Mouse (Mus musculus) spleen, adult 2 months (tissue): ENCODE results near the gene Zfp692. TPM values are rescaled to one million over a fixed set of nuclear protein-coding genes. Genes with fewer than 3 reads are reported as not detected.

Source experiments
- DNase-seq, 2 experiments: peaks; one replicate each; pipeline versions ENCODE4 v3.0.0 to v3.0.0-alpha.2; 2012 to 2021; ENCODE audit warnings: low spot score in 2 of 2, low read depth in 1 of 2
- H3K27ac ChIP-seq: fragments of 200-500 bp; 2 replicates; pipeline ENCODE4 v1.5.1; 2012; ENCODE audit warnings: low read length, inconsistent platforms; ENCODE audit not compliant: insufficient read depth
- H3K27me3 ChIP-seq: fragments of 200-500 bp; 2 replicates; pipeline ENCODE4 v1.6.1; 2012; ENCODE audit warnings: mild to moderate bottlenecking, moderate library complexity, low read length, inconsistent platforms; ENCODE audit not compliant: control insufficient read depth, insufficient read depth
- H3K36me3 ChIP-seq: fragments of 200-500 bp; 2 replicates; pipeline ENCODE4 v1.6.1; 2012; ENCODE audit warnings: mild to moderate bottlenecking, low read length, inconsistent platforms; ENCODE audit not compliant: control insufficient read depth, insufficient read depth
- H3K4me1 ChIP-seq: fragments of 200-500 bp; 2 replicates; pipeline ENCODE4 v1.6.1; 2011; ENCODE audit warnings: inconsistent platforms; ENCODE audit not compliant: control insufficient read depth, insufficient read depth, insufficient read length
- H3K4me3 ChIP-seq: fragments of 200-500 bp; 2 replicates; pipeline ENCODE4 v1.5.1; 2011; ENCODE audit warnings: mild to moderate bottlenecking, inconsistent platforms; ENCODE audit not compliant: insufficient read depth, insufficient read length; ENCODE audit errors: extremely low read depth
- CTCF ChIP-seq: fragments of 200-500 bp; IDR thresholded peaks from 2 replicates; pipeline ENCODE4 v1.5.1; 2011; ENCODE audit warnings: mild to moderate bottlenecking, inconsistent platforms; ENCODE audit not compliant: insufficient read depth, insufficient read length, insufficient replicate concordance; ENCODE audit errors: extremely low read depth
- POLR2A ChIP-seq: fragments of 200-500 bp; IDR thresholded peaks from 2 replicates; pipeline ENCODE4 v1.6.1; 2011; ENCODE audit warnings: low read depth, low read length, inconsistent platforms
- WGBS: fragments of 180-500 bp; shearing (Covaris S2); methylation state at CpG from one replicate; pipeline ENCODE4 v1.1.7; 2018; 5-methylcytosine and 5-hydroxymethylcytosine counted together
- polyA plus RNA-seq: library from polyadenylated mRNA; depleted of rRNA; stranded (reverse); fragments of >200 nt; gene quantifications from 2 replicates; pipeline ENCODE4 v1.2.3, GENCODE M21; 2012; rRNA removed

The Zfp692 gene
- polyA plus RNA-seq, result 17.6 and 23.7 TPM in 2 replicates

GRCm38 (mm10) chr11:58306860-58307308 is at the start of gene Zfp692:
Zfp692 (plus strand) TSS chr11:58307069.
- DNase-seq, result peak; percentile 70 to 93
- Histone ChIP-seq H3K4me3 (peak within 1 kb of the TSS; percentile 64), H3K4me1 (no peaks in the 10 kb centered on the region; the same call in 1 of the 2 replicates), H3K27ac (no peak within 1 kb of the TSS), H3K27me3 (no peaks in the 10 kb centered on the region), H3K36me3 (no peaks in the 10 kb centered on the region)
- WGBS, result under 1% methylated on average over 34 of the region's 34 CpGs
- TF ChIP-seq CTCF, result no peak
- TF ChIP-seq POLR2A, result no peak

DNA sequence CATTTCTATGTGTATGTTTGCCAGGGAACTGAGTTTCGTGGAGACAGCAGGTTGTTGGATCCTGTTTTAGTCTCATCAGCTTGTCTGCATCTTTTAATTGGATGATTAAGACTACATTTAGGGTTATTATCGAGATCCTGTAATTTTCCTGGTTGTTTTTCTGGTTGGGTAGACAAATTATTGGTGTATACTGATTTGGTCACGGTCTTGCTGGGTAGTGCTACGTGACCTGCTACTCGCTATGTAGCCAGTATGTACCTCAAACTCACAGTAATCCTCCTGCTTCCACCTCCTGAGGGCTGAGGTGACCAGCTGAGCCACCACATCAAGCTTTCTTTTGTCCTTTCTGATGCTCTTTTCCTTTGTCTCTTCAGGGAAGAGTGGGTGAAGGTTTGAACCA is 49.1 kb upstream of the Zfp692 start:
- WGBS, result 84% methylated on average over 5 of the region's 5 CpGs
- Histone ChIP-seq H3K4me1 (no peaks in the 10 kb centered on the region), H3K27ac (no peak overlapping the region), H3K4me3 (no peak overlapping the region), H3K27me3 (no peaks in the 10 kb centered on the region), H3K36me3 (no peaks in the 10 kb centered on the region)
- TF ChIP-seq POLR2A (no peak), CTCF (no peak)
- no peak for DNase-seq

DNA sequence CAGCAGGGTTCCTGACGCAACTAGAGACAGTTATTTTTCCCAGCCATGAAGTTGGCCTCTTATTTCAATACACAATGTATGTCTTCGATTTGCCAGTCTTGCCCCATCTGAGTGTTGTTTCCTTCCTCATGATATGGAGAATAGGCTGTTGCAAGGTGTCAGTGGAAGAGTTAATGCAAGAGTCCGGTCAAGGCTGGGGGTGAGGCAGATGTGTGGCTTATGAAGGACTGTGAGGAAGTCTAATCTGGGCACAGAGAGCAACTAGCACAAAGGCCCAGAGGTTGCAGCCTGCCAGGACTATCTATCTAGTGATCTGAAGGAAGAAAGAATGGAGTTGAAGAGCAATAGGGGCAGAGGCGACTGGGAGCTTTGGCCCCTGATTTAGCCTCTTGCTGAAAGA is 46.7 kb upstream of the Zfp692 start:
- H3K27me3 ChIP-seq, result no peaks in the 10 kb centered on the region
- H3K27ac ChIP-seq, result no peak overlapping the region
- WGBS, result 79% methylated on average over 4 of the region's 4 CpGs
- H3K4me1 ChIP-seq, result no peaks in the 10 kb centered on the region
- H3K36me3 ChIP-seq, result no peaks in the 10 kb centered on the region
- TF ChIP-seq CTCF (no peak), POLR2A (no peak)
- no peak for DNase-seq
- H3K4me3 ChIP-seq, result no peak overlapping the region

- 86% methylated on average over 4 of the region's 4 CpGs for WGBS
- no peak for DNase-seq
- Histone ChIP-seq H3K27ac (no peak overlapping the region), H3K27me3 (no peaks in the 10 kb centered on the region), H3K4me3 (no peak overlapping the region), H3K36me3 (no peaks in the 10 kb centered on the region), H3K4me1 (no peaks in the 10 kb centered on the region)
- TF ChIP-seq POLR2A (no peak), CTCF (no peak)
Measured at GRCm38 (mm10) chr11:58261826-58262225, 45.0 kb upstream of the Zfp692 start.

- 92% methylated on average over 3 of the region's 3 CpGs for WGBS
- Histone ChIP-seq H3K27ac (no peak overlapping the region), H3K4me1 (no peaks in the 10 kb centered on the region), H3K4me3 (no peak overlapping the region), H3K27me3 (no peaks in the 10 kb centered on the region), H3K36me3 (no peaks in the 10 kb centered on the region)
- no peak for TF ChIP-seq CTCF
- no peak for TF ChIP-seq POLR2A
- no peak for DNase-seq
Measured at GRCm38 (mm10) chr11:58262336-58262735, 44.5 kb upstream of the Zfp692 start.

DNA sequence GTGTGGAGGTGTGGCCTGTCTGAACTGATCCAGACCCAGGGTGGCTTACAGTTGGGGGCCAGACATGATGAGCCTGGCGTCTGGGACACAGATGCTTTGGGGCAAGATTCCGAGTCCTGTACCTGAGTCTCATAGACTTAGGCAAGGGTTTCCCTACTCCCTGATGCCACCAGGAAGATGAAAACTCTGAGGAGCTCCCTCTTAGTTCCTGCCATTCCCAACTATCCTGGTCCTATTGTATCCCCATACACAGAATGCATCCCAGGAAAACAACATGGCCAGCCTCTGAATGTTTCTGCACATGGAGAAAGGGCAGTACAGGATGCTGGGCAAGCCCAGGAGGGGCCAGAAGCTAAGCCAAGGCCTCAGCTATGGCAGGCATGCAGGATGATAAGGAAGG is 43.4 kb upstream of the Zfp692 start:
- TF ChIP-seq CTCF (no peak), POLR2A (no peak)
- H3K36me3 ChIP-seq, result no peaks in the 10 kb centered on the region
- H3K27me3 ChIP-seq, result no peaks in the 10 kb centered on the region
- H3K27ac ChIP-seq, result no peak overlapping the region
- H3K4me1 ChIP-seq, result no peaks in the 10 kb centered on the region
- 82% methylated on average over 2 of the region's 2 CpGs for WGBS
- DNase-seq, result no peak
- H3K4me3 ChIP-seq, result no peak overlapping the region

DNA sequence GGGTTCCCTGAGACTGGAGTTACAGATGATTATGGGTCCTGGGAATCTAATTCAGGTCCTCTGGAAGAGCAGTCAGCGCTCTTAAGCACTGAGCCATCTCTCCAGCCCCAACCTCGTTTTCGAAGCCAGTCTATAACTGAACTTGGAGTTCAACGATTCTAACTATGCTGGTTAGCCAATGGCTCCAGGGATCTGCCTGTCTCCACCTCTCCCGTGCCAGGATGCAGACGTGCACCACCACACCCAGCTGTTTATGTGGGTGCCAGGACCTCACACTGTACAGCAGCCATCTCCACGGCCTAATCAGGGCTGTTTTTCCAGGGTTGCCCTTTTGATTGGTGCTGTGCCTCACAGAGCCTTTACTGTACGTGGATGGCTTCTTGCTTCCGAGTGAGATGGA is 42.3 kb upstream of the Zfp692 start:
- no peak overlapping the region for H3K4me3 ChIP-seq
- no peaks in the 10 kb centered on the region for H3K36me3 ChIP-seq
- H3K4me1 ChIP-seq, result no peaks in the 10 kb centered on the region
- WGBS, result 84% methylated on average over 9 of the region's 9 CpGs
- DNase-seq, result no peak
- H3K27me3 ChIP-seq, result no peaks in the 10 kb centered on the region
- no peak overlapping the region for H3K27ac ChIP-seq
- no peak for TF ChIP-seq POLR2A
- TF ChIP-seq CTCF, result no peak
